Mouse (Mus musculus) gastrocnemius, postnatal 14 days (tissue): ENCODE results near the gene Ube2b. TPM values are rescaled to one million over a fixed set of nuclear protein-coding genes. Genes with fewer than 3 reads are reported as not detected.

Source experiments
- DNase-seq: peaks from one replicate; pipeline ENCODE4 v3.0.0; 2021; ENCODE audit warnings: mixed read lengths
- intact Hi-C: fragments of 180-260 bp; cut with DNase I; formaldehyde crosslinking; loops from one replicate; pipeline ENCODE4 v1.15.1; 2025; ENCODE audit warnings: low total_unique reads
- total RNA-seq, 2 experiments: library from RNA; stranded (reverse); gene quantifications; 2 replicates each; pipeline ENCODE4 v1.2.3; 2021

Ube2b gene
- total RNA-seq, 2 experiments from 2014 or later, result 248 to 274 TPM

DNA sequence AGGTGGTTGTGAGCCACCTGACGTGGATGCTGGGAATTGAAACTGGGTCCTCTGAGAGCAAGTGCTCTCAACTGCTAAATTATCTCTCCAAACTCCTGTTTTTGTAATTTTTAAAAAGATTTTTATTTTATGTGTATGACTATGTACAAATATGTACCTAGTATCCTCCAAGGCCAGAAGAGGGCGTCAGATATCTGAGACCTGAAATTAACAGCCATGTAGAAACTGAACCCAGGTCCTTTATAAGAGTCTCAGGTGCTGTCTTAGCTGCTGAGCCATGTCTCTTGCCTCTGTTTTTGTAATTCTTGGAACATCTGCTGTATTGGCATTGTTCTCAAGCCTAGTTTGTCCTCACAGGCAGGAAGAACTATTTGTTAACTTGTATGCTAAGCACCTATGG lies 31.1 kb downstream of the Ube2b start:
- no peak for DNase-seq
- intact Hi-C loops, result loop anchor here (5.0 kb wide), 1 partner anchor 147 kb away; no protein-coding TSS in a partner anchor

DNA sequence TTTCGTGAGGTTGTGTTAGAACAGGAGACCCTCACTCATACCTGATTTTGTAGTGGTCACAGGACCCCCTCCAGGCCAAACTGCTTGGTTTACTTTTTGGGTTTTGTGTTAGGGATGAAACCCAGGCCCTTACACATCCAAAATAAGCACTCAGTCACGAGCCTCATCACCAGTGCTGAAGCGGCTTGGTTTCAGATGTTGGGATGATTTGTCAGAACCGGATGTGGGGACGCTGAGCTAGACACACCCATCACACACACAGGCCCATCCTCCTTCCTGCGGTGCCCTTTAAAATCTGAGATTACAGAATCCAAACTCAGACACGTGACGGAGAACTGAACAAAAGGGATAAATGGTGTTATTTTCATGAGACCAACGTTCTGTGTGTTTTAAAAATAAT lies 31.7 kb downstream of the Ube2b start:
- DNase-seq, result no peak
- intact Hi-C loops, result loop anchor here (5.0 kb wide), 1 partner anchor 147 kb away; no protein-coding TSS in a partner anchor

DNA sequence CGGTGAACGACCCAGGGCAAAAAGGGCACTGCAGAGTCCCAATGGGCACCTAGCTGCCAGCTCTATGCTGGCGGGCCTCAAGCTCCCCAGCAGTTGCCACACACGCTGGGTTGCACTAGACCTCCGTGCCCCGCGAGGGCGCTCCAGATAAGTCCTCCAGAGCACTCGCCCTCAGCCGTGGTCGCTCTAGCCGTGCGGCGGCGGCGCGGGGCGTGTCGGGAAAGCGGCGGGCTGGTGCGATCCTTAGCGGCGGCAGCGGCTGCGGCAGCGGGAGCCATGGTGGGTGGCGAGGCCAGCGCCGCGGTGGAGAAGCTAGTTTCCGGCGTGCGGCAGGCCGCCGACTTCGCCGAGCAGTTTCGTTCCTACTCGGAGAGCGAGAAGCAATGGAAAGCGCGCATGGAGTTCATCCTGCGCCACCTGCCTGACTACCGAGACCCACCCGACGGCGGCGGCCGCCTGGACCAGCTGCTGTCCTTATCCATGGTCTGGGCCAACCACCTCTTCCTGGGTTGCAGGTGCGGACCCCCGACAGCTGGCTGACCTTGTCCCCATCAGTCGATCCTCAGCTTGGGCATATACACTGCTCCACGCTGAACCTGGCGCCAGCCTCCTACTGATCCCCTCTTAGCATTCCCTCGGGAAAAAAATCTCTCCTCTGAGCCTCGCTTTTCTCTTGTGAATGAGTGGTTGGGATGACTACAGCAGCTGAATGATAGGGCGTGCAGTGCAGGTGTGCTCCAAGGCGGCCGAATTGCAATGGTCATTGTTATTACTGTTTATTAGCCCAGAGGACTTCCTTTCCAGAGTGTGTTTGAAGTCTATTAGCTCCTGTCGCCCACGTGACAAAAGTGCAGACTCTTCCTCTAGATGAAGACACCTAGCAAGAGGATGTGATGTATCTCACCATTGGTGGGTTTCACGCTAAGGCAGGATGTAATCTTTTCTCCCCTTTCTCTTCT lies 32.8 kb downstream of the Ube2b start, which contains the start of gene Cdkn2aipnl:
TSS of gene Cdkn2aipnl (plus strand) at position 219 of the 959 bp plus-strand sequence.
- peak; percentile 96 for DNase-seq
- intact Hi-C loops, result loop anchor here (5.0 kb wide), 1 partner anchor 145 kb away; no protein-coding TSS in a partner anchor

DNA sequence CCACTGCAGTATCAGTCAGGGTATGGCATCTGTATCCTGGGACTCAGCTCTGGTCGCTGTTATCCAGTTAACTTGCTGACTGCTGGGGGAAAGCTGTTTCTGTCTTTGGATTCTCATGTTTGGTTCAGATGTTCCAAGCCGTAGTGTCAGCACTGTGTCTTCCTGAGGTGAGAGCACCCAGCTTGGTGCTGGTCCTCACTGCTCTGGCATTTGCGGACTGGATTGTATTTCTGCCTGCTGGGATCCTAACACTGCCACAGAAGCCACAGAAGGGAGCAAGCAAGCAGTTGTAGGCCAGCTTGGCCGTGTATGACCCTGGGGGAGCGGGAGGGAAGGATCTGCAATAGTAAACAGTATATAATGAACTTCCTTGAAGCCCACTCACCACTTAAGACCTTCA lies 33.9 kb downstream of the Ube2b start:
- no peak for DNase-seq
- intact Hi-C loops, result loop anchor here (5.0 kb wide), 1 partner anchor 144 kb away; no protein-coding TSS in a partner anchor

DNA sequence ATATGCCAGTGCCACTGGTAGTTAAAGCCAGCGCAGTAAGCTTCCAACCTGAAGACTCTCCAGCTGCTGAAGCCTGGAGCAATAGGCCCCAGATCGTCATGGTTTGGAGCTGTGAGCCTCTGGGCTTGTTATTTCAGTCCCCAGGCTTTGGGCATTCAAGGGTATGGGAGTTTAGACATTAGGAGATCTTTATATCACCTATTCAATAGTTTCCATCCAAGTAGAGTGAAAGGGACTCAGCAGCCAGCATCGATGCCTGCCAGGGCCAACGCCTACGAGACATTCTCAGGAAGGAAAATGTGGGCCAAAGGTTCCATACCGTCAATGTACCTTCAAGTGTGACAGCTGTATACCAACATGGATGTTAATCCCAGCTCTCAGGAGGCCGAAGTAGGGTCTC lies 38.3 kb downstream of the Ube2b start:
- DNase-seq, result no peak
- intact Hi-C loops, result loop anchor here (5.0 kb wide), 1 partner anchor 105 kb away; the partner anchor contains the start of gene Jade2

- intact Hi-C loops, result loop anchor here (5.0 kb wide), 1 partner anchor 104 kb away; the partner anchor contains the start of gene Jade2
- DNase-seq, result no peak
Observed at GRCm38 (mm10) chr11:51961761-51962160, 38.8 kb downstream of the Ube2b start.

- intact Hi-C loops, result loop anchor here (5.0 kb wide), 1 partner anchor 104 kb away; the partner anchor contains the start of gene Jade2
- DNase-seq, result peak; percentile 38
Observed at GRCm38 (mm10) chr11:51960967-51961471, 39.5 kb downstream of the Ube2b start.

DNA sequence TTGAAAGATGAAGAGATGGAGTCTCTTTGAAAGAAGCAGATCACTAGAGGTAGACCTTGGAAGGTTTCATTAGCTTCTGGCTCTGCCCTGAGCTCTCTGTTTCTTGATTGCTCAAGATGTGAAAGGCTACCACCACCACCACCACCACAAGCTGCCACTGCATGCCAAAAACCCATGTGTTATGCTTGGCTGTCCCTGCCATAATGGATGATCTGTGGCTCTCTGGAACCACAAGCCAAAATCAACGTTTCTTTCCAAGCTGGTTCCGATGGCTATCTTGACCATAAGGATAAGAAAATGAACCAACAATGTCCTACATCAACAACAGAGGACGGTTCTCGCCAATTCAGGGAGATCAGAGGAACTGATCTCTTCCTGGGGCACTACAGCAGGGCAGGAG lies 40.5 kb downstream of the Ube2b start:
- intact Hi-C loops, result loop anchor here (5.0 kb wide), 1 partner anchor 103 kb away; the partner anchor contains the start of gene Jade2
- no peak for DNase-seq

DNA sequence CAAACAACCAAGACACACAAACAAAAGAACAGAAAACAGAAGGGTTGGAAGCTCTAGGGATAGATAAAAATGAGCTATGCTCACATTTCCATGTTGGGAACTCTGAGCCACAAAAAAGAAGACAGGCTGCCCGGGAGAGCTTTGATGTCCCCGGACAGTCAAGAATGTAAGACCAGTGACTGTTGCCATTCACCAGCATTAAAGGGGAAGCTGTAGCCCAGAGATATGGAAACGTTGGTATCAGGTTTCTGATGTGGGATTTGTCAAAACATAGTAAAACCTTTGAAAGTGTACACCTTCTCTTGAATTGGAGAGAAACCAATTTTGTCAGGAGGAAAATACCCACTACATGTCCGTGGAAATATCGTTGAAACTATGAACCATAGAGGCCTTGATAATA lies 41.1 kb downstream of the Ube2b start:
- no peak for DNase-seq
- intact Hi-C loops, result no loop called here

DNA sequence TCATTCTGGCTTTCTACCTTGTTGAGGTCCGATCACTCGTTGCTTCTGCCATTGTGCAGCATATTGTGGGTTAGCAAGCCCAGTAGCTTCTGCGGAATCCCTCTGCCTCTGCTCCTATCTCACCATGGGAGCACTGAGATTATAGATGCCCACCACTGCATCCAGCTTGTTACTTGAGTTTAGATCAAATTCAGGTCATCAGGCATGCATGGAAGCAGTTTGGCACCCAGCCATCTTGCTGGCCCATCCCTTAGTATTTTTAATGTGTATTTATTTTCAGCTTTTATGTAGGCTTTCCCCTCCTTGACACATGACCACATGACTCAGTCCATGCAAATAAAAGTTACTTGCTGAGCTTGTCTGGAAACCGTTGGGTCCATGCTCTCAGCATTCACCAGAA lies 42.8 kb downstream of the Ube2b start:
- intact Hi-C loops, result no loop called here
- no peak for DNase-seq

DNA sequence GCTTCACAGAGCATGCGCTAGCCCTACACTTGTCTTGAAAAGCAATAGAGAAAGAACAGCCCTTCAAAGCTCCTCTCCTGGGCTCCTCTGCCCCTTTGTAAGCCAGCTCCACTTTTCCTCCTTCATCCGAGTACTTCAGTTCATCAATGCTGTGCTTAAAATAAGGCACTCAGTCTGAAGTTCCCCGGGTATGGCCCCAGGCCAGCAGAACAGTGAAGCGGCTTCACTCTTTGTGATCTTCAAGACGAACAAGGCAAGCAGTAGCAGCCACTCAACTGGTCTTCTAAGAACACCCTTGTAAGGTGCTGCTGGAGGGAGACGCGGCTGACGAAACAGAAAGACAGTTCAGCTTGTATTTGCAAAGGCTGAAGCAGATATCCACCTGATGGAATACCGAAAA lies 44.5 kb downstream of the Ube2b start:
- intact Hi-C loops, result no loop called here
- no peak for DNase-seq

DNA sequence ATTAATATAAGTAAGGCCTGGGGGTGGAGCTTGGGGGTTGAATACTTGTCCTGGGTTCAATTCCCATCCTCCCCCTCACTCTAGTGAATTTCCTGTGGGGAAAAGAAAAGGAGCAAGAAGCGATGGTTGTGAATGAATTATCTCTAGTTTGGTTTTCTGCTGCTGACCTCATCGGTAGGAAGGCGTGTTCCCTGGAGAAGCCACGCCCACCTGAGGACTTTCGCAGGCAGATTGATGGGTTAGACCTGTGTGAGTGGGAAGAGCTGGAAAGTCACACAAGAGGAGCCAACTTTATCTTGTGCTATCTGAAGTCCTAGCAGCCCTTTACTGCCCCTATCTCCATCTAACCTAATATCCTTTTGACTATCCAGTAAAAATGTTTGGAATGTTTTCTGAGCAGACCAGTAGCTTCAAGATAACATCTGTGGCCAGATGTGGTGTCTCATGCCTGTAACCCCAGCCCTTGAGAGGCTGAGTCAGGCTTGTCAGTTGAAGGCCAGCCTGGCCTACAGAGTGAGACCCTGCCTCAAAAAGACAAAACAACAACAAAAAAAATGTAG lies 48.6 kb downstream of the Ube2b start:
- intact Hi-C loops, result no loop called here
- no peak for DNase-seq

- intact Hi-C loops, result no loop called here
- no peak for DNase-seq
Observed at GRCm38 (mm10) chr11:51949919-51950318, 50.6 kb downstream of the Ube2b start.

GRCm38 (mm10) chr11:51949155-51949840 lies 51.3 kb downstream of the Ube2b start:
- intact Hi-C loops, result no loop called here
- no peak for DNase-seq

- intact Hi-C loops, result no loop called here
- DNase-seq, result no peak
Observed at GRCm38 (mm10) chr11:51946144-51946543, 54.4 kb downstream of the Ube2b start.

GRCm38 (mm10) chr11:51945548-51945947 lies 55.0 kb downstream of the Ube2b start:
- intact Hi-C loops, result no loop called here
- DNase-seq, result peak; percentile 38

DNA sequence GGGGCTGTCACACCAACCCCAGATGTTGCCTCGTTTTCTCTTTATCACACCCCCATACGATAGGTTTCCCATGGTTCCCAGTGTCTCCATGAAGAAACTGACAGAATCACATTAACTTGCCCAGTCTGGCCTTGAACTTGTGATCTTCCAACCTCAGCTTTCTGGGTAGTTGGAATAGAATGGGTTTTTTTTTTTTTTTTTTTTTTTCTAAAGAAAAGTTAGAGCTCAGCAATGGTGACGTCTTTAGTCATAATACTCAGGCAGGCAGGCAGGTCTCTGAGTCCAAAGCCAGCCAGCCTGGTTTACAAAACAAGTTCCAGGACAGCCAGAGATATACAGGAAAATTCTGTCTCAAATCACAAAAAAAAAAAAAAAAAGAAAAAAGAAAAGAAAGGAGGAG lies 56.3 kb downstream of the Ube2b start:
- DNase-seq, result no peak
- intact Hi-C loops, result no loop called here

DNA sequence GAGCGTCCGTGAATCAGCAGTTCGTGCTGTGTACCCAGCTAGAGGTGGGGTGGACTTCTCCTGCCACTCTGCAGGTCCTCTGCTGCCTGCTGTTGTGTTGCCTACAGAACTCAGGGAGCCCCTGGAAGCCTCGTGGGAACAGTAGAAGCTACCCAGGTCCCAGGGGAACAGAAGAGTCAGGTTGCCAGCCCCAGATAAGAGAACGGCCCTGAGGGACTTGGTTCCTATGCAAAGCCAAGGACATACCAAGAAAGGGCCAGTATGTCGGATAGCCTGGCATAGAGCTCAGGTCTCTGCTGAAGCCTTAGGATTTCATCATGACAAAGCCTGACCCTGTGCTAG lies 57.1 kb downstream of the Ube2b start:
- no peak for DNase-seq
- intact Hi-C loops, result no loop called here

DNA sequence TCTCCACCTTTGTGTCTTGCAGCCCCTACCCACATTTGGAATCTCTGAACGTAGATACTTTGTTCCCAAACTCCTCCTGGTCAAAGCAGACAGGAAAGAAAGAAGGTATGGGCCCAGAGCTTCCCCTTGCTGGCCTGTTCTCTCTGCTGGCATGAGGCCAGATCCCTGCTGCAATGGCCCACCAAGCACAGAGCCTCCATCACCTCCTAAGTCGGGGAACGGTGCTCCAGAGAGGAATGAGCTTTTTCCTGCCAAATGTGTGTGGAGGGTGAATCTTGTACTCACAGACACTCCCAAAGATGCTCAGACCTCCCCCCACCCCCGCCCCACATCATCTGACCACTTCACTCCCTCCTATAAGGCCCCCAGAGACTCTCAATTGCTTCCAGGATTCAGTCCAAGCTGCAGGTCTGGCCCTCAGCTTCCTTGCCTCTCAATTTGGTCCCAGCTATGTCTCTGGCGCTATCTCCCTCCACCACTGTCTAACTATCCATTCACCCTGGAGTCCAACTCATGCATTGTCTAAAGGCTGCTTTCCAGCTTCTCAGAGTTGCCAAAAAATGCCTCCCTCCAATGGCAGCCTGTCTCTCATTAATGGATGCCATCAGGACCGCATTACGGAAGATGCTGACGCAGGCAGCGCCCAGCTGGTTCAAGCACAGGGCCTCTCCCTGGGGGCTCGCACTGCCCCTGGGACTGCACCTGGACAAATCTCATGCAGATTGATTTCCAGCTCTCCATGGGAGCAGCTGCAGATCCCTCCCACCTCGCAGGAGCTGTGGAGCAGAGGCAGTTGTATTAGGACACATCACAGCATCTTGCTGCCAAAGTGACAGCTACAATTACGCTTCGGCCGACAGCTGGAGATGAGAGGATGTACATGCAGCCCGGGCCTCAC lies 57.7 kb downstream of the Ube2b start:
- DNase-seq, result peak; percentile 63
- intact Hi-C loops, result no loop called here
